Mouse (Mus musculus) frontal cortex, adult (tissue): ENCODE data around the gene Kcnab3.
"Not testable (repeated sequence)": the region's sequence is repeated elsewhere in the genome, so short reads cannot be mapped to it uniquely, and the experiment has no call there.

ENCODE experiments used
- ATAC-seq: cut with Nextera tagmentation; 2 replicates; pipeline ENCODE4 v1.9.2; 2017; ENCODE audit warnings: mild to moderate bottlenecking, moderate library complexity, mixed read lengths; ENCODE audit not compliant: low TSS enrichment

Kcnab3 gene

GRCm38 (mm10) chr11:69325628-69326407 lies at the start of gene Kcnab3:
Kcnab3 (plus strand) TSS chr11:69326258.
- peak; percentile 62 for ATAC-seq

- no peak for ATAC-seq
Measured at GRCm38 (mm10) chr11:69277267-69277666, 48.8 kb upstream of the Kcnab3 start.

- no peak for ATAC-seq
Measured at GRCm38 (mm10) chr11:69291111-69291510, 34.9 kb upstream of the Kcnab3 start.

GRCm38 (mm10) chr11:69295286-69295685 lies 30.8 kb upstream of the Kcnab3 start:
- peak; percentile 69; the same call in 1 of the 2 replicates for ATAC-seq

- ATAC-seq: peak; percentile 50; the same call in 1 of the 2 replicates
Measured at GRCm38 (mm10) chr11:69297799-69298198, 28.3 kb upstream of the Kcnab3 start.

GRCm38 (mm10) chr11:69298231-69298630 lies 27.8 kb upstream of the Kcnab3 start:
- ATAC-seq: no peak

- no peak for ATAC-seq
Measured at GRCm38 (mm10) chr11:69302817-69303216, 23.2 kb upstream of the Kcnab3 start.

- no peak for ATAC-seq
Measured at GRCm38 (mm10) chr11:69305291-69305690, 20.8 kb upstream of the Kcnab3 start.

GRCm38 (mm10) chr11:69306039-69306438 lies 20.0 kb upstream of the Kcnab3 start:
- no peak for ATAC-seq

- ATAC-seq: no peak
Measured at GRCm38 (mm10) chr11:69311266-69311665, 14.8 kb upstream of the Kcnab3 start.

- ATAC-seq: no peak
Measured at GRCm38 (mm10) chr11:69316361-69316760, 9.7 kb upstream of the Kcnab3 start.

- not testable (repeated sequence) for ATAC-seq
Measured at GRCm38 (mm10) chr11:69318000-69318399, 8.1 kb upstream of the Kcnab3 start.

GRCm38 (mm10) chr11:69321580-69321979 lies 4.5 kb upstream of the Kcnab3 start:
- ATAC-seq: no peak

GRCm38 (mm10) chr11:69322010-69322409 lies 4.0 kb upstream of the Kcnab3 start:
- no peak for ATAC-seq

- ATAC-seq: no peak
Measured at GRCm38 (mm10) chr11:69322693-69323471, 3.2 kb upstream of the Kcnab3 start.

GRCm38 (mm10) chr11:69323667-69324111 lies 2.4 kb upstream of the Kcnab3 start, which contains the start of the genes Cntrob and Trappc1:
Cntrob (minus strand) TSS chr11:69323775.
Trappc1 (plus strand) TSS chr11:69323980.
- peak; percentile 89 for ATAC-seq

GRCm38 (mm10) chr11:69324749-69325148 lies 1.3 kb upstream of the Kcnab3 start:
- no peak for ATAC-seq

- ATAC-seq: no peak
Measured at GRCm38 (mm10) chr11:69326408-69327156, 524 bp downstream of the Kcnab3 start.

- ATAC-seq: no peak
Measured at GRCm38 (mm10) chr11:69327157-69327442, 1.0 kb downstream of the Kcnab3 start.

GRCm38 (mm10) chr11:69327648-69328047 lies 1.6 kb downstream of the Kcnab3 start:
- no peak for ATAC-seq

- no peak for ATAC-seq
Measured at GRCm38 (mm10) chr11:69328517-69328916, 2.5 kb downstream of the Kcnab3 start.

GRCm38 (mm10) chr11:69331152-69331551 lies 5.1 kb downstream of the Kcnab3 start:
- no peak for ATAC-seq
